Mouse (Mus musculus) lung, postnatal 25 days (tissue): ENCODE data around the gene Rec8.
A peak's percentile ranks its signal among the peaks of the same experiment; 100 is the strongest.

Experiments
- DNase-seq: peaks from one replicate; pipeline ENCODE4 v3.0.0; 2022; ENCODE audit warnings: low spot score

Gene Rec8

GRCm38 (mm10) chr14:55641291-55641690 lies 23.5 kb downstream of the Rec8 start:
- no peak for DNase-seq

DNA sequence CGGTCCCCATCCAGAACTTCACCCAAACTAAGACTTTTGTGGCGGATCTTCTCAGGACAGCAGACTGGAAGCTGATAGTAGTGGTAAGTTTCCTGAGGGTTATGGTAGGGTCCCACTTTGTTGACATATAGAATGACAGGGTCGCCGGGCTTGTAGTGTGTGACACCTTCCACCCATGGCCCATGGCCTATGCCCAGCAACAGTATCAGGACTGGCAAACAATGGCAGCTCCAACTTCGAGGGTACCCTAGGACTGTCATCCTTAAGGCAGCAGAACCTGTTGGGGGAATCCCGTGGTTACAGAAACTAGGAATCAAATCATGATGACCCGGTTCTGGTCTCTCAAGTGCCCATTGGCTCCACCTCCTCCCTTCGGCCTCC lies 24.8 kb downstream of the Rec8 start:
- no peak for DNase-seq

- peak; percentile 81 for DNase-seq
Observed at GRCm38 (mm10) chr14:55643060-55643907, 25.4 kb downstream of the Rec8 start, which contains the start of gene Tm9sf1. TSS of gene Tm9sf1 (minus strand) at chr14:55643806.

DNA sequence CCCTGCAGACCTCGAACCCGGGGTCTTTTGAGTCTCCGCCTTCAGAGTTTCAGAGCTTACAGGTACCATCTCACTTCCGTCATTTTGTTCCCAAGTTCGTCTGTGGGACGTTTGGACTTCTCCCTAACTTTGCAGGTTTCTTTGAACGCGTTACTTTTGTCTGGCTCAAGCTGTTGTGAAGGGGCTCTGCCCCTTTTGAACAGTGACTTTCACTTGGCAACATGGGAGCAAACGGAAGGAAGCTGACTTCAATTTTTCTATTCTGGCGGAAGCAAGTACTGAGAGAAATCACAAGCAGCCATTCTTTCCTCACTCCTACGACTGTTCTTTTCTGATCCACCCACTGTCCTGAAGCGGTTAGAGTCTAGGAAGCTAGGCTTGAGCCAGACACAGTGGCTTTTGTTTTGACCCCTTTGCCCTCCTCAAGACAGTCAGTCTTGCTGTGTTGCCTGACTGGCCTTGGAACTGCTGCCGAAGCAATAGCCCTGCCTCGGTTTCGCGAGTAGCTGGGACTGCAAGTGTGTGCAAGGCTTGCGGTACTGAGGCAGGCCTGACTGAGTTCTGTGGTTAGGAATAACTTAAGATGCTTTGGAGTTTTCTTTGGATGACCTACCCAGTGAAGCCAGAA lies 26.5 kb downstream of the Rec8 start:
- DNase-seq, result peak; percentile 10

- no peak for DNase-seq
Observed at GRCm38 (mm10) chr14:55649884-55650283, 32.0 kb downstream of the Rec8 start, which contains the start of gene Tssk4. TSS of gene Tssk4 (plus strand) at chr14:55650184.

DNA sequence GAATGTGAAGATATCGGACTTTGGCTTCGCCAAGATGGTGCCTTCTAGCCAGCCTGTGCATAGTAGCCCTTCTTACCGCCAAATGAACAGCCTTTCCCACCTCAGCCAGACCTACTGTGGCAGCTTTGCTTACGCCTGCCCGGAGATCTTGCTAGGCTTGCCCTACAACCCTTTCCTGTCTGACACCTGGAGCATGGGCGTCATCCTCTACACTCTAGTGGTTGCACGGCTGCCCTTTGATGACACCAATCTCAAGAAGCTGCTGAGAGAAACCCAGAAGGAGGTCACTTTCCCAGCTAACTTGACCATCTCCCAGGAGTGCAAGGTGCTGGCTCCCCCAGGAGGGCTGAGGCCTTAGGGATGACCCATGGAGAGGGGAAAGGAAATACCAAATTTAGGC lies 33.7 kb downstream of the Rec8 start:
- DNase-seq, result no peak

DNA sequence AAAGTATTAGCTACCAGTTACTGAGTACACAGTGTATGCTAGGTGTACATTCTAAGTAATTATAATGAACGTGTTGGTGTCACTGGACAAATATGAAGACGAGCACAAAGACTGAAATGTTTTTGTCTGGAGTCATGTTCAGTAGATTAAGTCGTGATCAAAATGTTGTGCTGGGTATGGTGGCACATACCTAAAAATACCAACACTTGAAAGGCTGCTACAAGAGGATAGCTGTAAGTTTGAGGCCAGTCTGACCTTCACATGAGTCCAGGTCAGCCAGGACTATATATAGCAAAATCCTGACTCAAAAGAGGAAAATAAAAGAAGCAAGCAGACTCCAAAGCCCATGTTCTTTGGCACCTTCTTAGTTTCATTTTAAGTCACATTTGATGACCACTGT lies 39.1 kb downstream of the Rec8 start:
- no peak for DNase-seq

DNA sequence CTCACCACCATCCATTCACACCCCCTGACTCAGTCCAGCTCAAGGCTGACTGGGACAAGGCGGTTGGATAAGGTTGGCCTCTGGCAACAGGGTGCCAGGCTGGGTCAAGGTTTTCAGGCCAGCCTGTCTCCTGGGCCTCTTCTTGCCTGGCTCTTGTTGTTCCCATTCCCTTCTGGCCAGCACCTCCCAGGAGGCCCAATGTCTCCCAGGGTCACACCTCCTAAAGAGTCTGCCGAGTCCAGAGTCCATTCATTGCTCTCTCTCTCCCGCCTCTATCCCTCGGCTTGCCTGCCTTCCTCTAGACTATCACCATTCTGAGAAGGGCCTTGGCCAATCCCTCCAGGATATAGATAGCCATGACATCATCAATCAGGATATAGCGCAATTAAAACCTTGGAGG lies 40.2 kb downstream of the Rec8 start:
- no peak for DNase-seq

GRCm38 (mm10) chr14:55659960-55660573 lies 42.2 kb downstream of the Rec8 start, which contains the start of gene Mdp1:
TSS of gene Mdp1 (minus strand) at chr14:55660508.
- peak; percentile 77 for DNase-seq

DNA sequence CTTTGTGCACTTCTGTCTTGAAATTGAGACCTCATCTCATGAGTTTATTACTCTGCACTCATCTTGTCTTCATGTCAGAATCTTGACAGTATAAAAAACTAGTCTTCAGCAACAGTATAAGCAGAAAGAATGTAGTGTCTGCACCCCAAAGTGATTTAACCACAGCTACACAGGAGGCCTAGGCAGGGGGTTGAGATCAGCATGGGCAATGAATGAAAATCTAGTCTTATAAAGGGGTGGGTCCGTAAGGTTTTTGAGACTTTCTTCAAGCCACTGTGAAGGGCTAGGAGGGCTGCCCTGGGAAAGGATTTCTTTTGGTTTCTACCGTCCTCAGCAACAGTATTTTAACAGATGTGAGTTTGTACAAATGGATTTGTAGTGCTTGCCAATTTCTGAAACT lies 42.8 kb downstream of the Rec8 start:
- DNase-seq, result no peak

DNA sequence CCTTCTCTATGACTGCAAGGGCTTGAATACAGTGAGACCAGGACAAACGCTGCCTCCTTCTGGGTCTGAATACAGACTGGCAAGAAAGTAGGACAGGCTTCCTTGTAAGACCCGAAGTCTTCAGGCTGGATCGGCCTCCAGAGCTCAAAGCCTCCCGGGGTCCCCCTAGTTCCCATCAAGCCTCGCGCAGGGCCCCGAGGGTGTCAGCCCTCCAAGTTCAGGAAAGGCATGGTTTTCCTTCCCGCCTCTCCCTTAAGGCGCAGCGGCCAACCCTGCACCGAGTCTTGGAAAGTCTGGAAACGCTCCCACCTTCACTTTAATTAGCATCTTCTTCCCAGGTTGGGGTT lies 53.6 kb downstream of the Rec8 start:
- DNase-seq, result no peak

- DNase-seq, result peak; percentile 97
Observed at GRCm38 (mm10) chr14:55671833-55672740, 54.2 kb downstream of the Rec8 start, which contains the start of the genes Gmpr2 and Nedd8. TSS of gene Gmpr2 (plus strand) at chr14:55671941. TSS of gene Nedd8 (minus strand) at chr14:55672124.

DNA sequence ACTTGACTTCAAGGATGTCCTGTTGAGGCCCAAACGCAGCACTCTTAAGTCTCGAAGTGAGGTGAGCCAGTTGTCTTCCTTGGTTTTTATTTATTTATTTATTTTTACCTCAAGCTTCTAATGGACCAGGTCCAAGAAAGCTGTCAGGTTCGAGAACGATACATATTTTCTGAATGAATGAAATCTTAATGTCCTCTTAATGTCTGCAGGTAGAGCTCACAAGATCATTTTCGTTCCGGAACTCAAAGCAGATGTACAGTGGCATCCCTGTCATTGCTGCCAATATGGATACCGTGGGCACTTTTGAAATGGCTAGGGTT lies 54.9 kb downstream of the Rec8 start:
- no peak for DNase-seq
